Mouse (Mus musculus): ENCODE data around the gene Apoa2. TPM values are rescaled to one million over a fixed set of nuclear protein-coding genes. Genes with fewer than 3 reads are reported as not detected.

Gene Apoa2
- not detected for polyA plus RNA-seq (2017; shearing (Covaris generic))

GRCm38 (mm10) chr1:171224857-171225256 lies at the start of gene Apoa2:
TSS of gene Apoa2 (plus strand) at chr1:171225054.

GRCm38 (mm10) chr1:171195887-171196397 lies 28.9 kb upstream of the Apoa2 start, which contains the start of gene Pcp4l1:
TSS of gene Pcp4l1 (minus strand) at chr1:171196268.

GRCm38 (mm10) chr1:171213801-171214496 lies 10.9 kb upstream of the Apoa2 start, which contains the start of gene Nr1i3:
TSS of gene Nr1i3 (plus strand) at chr1:171213970.

GRCm38 (mm10) chr1:171222238-171223155 lies 2.4 kb upstream of the Apoa2 start, which contains the start of gene Tomm40l:
TSS of gene Tomm40l (minus strand) at chr1:171222514.

GRCm38 (mm10) chr1:171234126-171234525 lies 9.3 kb downstream of the Apoa2 start, which contains the start of gene Fcer1g:
TSS of gene Fcer1g (minus strand) at chr1:171234365.

GRCm38 (mm10) chr1:171249913-171250600 lies 25.2 kb downstream of the Apoa2 start, which contains the start of gene Adamts4:
TSS of gene Adamts4 (plus strand) at chr1:171250421.

GRCm38 (mm10) chr1:171250680-171251593 lies 26.1 kb downstream of the Apoa2 start, which contains the start of gene Ndufs2:
TSS of gene Ndufs2 (minus strand) at chr1:171251388.

GRCm38 (mm10) chr1:171269848-171270572 lies 45.2 kb downstream of the Apoa2 start, which contains the start of gene B4galt3:
TSS of gene B4galt3 (plus strand) at chr1:171270328.

Other genes starting within 250 kb of the Apoa2 start
- gene Fcgr2b, start 248.5 kb upstream of the Apoa2 start, polyA plus RNA-seq (2017; shearing (Covaris generic)) = 1 to 10 TPM; 1.5 to 4.3 TPM
- 1 to 10 TPM in 1 of 2 experiments, under 1 TPM in 1; 0.17 to 2.2 TPM for gene Fcgr4, start 206.1 kb upstream of the Apoa2 start, polyA plus RNA-seq (2017; shearing (Covaris generic))
- gene Fcgr3, start 160.1 kb upstream of the Apoa2 start, polyA plus RNA-seq (2017; shearing (Covaris generic)) = 1 to 10 TPM in 1 of 2 experiments, under 1 TPM in 1; 0.36 to 4.0 TPM
- gene Cfap126, start 111.1 kb upstream of the Apoa2 start, polyA plus RNA-seq (2017; shearing (Covaris generic)) = 1 to 10 TPM in 1 of 2 experiments, not detected in 1; 3.6 TPM
- 100 to 1,000 TPM; 156 to 158 TPM for gene Sdhc, start 74.5 kb upstream of the Apoa2 start, polyA plus RNA-seq (2017; shearing (Covaris generic))
- gene Mpz, start 74.3 kb upstream of the Apoa2 start, polyA plus RNA-seq (2017; shearing (Covaris generic)) = under 1 TPM in 1 of 2 experiments, not detected in 1; 0.36 TPM
- gene Pcp4l1, start 28.8 kb upstream of the Apoa2 start, polyA plus RNA-seq (2017; shearing (Covaris generic)) = under 1 TPM in 1 of 2 experiments, not detected in 1; 0.17 TPM
- gene Nr1i3, start 11.1 kb upstream of the Apoa2 start, polyA plus RNA-seq (2017; shearing (Covaris generic)) = 1 to 10 TPM in 1 of 2 experiments, under 1 TPM in 1; 0.27 to 1.2 TPM
- 10 to 100 TPM; 29.9 to 43.7 TPM for gene Tomm40l, start 2.5 kb upstream of the Apoa2 start, polyA plus RNA-seq (2017; shearing (Covaris generic))
- 10 to 100 TPM in 1 of 2 experiments, 1 to 10 TPM in 1; 3.4 to 15.4 TPM for gene Fcer1g, start 9.3 kb downstream of the Apoa2 start, polyA plus RNA-seq (2017; shearing (Covaris generic))
- 1 to 10 TPM in 1 of 2 experiments, not detected in 1; 1.3 TPM for gene Adamts4, start 25.4 kb downstream of the Apoa2 start, polyA plus RNA-seq (2017; shearing (Covaris generic))
- 100 to 1,000 TPM; 174 to 195 TPM for gene Ndufs2, start 26.3 kb downstream of the Apoa2 start, polyA plus RNA-seq (2017; shearing (Covaris generic))
- gene B4galt3, start 45.3 kb downstream of the Apoa2 start, polyA plus RNA-seq (2017; shearing (Covaris generic)) = 10 to 100 TPM; 39.8 to 41.4 TPM
- 10 to 100 TPM; 63.5 to 98.8 TPM for gene Ppox, start 56.1 kb downstream of the Apoa2 start, polyA plus RNA-seq (2017; shearing (Covaris generic))
- gene Usp21, start 62.9 kb downstream of the Apoa2 start, polyA plus RNA-seq (2017; shearing (Covaris generic)) = 10 to 100 TPM; 58.7 to 64.2 TPM
- gene Ufc1, start 70.0 kb downstream of the Apoa2 start, polyA plus RNA-seq (2017; shearing (Covaris generic)) = 10 to 100 TPM; 64.4 to 71.1 TPM
- 10 to 100 TPM; 42.6 to 52.0 TPM for gene Dedd, start 104.1 kb downstream of the Apoa2 start, polyA plus RNA-seq (2017; shearing (Covaris generic))
- 10 to 100 TPM; 42.0 to 43.2 TPM for gene Nit1, start 120.6 kb downstream of the Apoa2 start, polyA plus RNA-seq (2017; shearing (Covaris generic))
- 100 to 1,000 TPM in 1 of 2 experiments, 10 to 100 TPM in 1; 80.8 to 111 TPM for gene Pfdn2, start 120.6 kb downstream of the Apoa2 start, polyA plus RNA-seq (2017; shearing (Covaris generic))
- gene Klhdc9, start 135.7 kb downstream of the Apoa2 start, polyA plus RNA-seq (2017; shearing (Covaris generic)) = not detected
- 1 to 10 TPM in 1 of 2 experiments, under 1 TPM in 1; 0.29 to 1.4 TPM for gene Nectin4, start 145.0 kb downstream of the Apoa2 start, polyA plus RNA-seq (2017; shearing (Covaris generic))
- gene Arhgap30, start 163.9 kb downstream of the Apoa2 start, polyA plus RNA-seq (2017; shearing (Covaris generic)) = 100 to 1,000 TPM; 170 to 197 TPM
- gene Usf1, start 186.3 kb downstream of the Apoa2 start, polyA plus RNA-seq (2017; shearing (Covaris generic)) = 10 to 100 TPM; 72.9 to 77.0 TPM
- gene Tstd1, start 193.8 kb downstream of the Apoa2 start, polyA plus RNA-seq (2017; shearing (Covaris generic)) = 1 to 10 TPM; 2.6 to 3.1 TPM
- 1 to 10 TPM in 1 of 2 experiments, not detected in 1; 1.8 TPM for gene F11r, start 212.5 kb downstream of the Apoa2 start, polyA plus RNA-seq (2017; shearing (Covaris generic))

All from inflammation-experienced regulatory T-cells (primary cell).